Mouse (Mus musculus): ENCODE results near the gene Syt3.

GRCm38 (mm10) chr7:44435796-44436195 is 51.9 kb downstream of the Syt3 start:
- no peak for TF ChIP-seq TCF12 (IDR thresholded peaks at IDR 0.05; ENCODE audit: insufficient read depth, poor library complexity, severe bottlenecking)
- TF ChIP-seq MYOG (IDR thresholded peaks at IDR 0.05; ENCODE audit: control insufficient read depth in 1 of 3, insufficient read depth in 1 of 3, insufficient read length in 2 of 3, low read depth in 2 of 3) = no peak
- no peak for TF ChIP-seq POLR2A (IDR thresholded peaks at IDR 0.05; ENCODE audit: insufficient read length, low read depth)
- TF ChIP-seq E2F4 (IDR thresholded peaks at IDR 0.05; ENCODE audit: insufficient read depth) = no peak
- TF ChIP-seq MYOD1 (IDR thresholded peaks at IDR 0.05; ENCODE audit: control insufficient read depth in 1 of 3, insufficient read length in 2 of 3, low read depth in 2 of 3) = no peak
- TF ChIP-seq POLR2AphosphoS2 (IDR thresholded peaks at IDR 0.05; ENCODE audit: insufficient read length, low read depth) = no peak
- no peak for TF ChIP-seq MAX (IDR thresholded peaks at IDR 0.05; ENCODE audit: low read depth)
- TF ChIP-seq CEBPB (IDR thresholded peaks at IDR 0.05; ENCODE audit: insufficient read depth, poor library complexity, severe bottlenecking) = no peak
- TF ChIP-seq USF1 (IDR thresholded peaks at IDR 0.05; ENCODE audit: low read depth) = no peak
- no peak for TF ChIP-seq TCF3 (IDR thresholded peaks at IDR 0.05; ENCODE audit: insufficient read length, low read depth)
- TF ChIP-seq SRF (IDR thresholded peaks at IDR 0.05; ENCODE audit: control insufficient read depth, insufficient read length, low read depth) = no peak
- no peak for TF ChIP-seq REST (IDR thresholded peaks at IDR 0.05; ENCODE audit: insufficient read depth, insufficient read length)

Data from myocyte (in vitro differentiated cells).